Mouse (Mus musculus) forebrain, embryonic 14.5 days (tissue): Measurements from ENCODE around the gene Pkdcc. TPM values are rescaled to one million over a fixed set of nuclear protein-coding genes. Genes with fewer than 3 reads are reported as not detected.
A peak's percentile ranks its signal among the peaks of the same experiment; 100 is the strongest.

Experiments used
- ATAC-seq: fragments of 200-750 bp; cut with Nextera tagmentation; 2 replicates; pipeline ENCODE4 v1.8.0; 2017; ENCODE audit warnings: mild to moderate bottlenecking, moderate library complexity
- DNase-seq: peaks from one replicate; pipeline ENCODE4 v3.0.0-alpha.2; 2015; ENCODE audit warnings: low spot score
- H3K27ac ChIP-seq: fragments of 300-500 bp; sonication (generic); 2 replicates; pipeline ENCODE4 v1.5.1; 2014; ENCODE audit warnings: low read depth, mild to moderate bottlenecking, control low read depth, low read length, moderate library complexity
- H3K27me3 ChIP-seq: fragments of 300-500 bp; sonication (generic); replicated peaks from 2 replicates; pipeline ENCODE4 v1.6.1; 2014; ENCODE audit warnings: low read length, control low read depth, mixed read lengths; ENCODE audit not compliant: control insufficient read depth, insufficient read depth
- H3K36me3 ChIP-seq: fragments of 300-500 bp; sonication (generic); 2 replicates; pipeline ENCODE4 v1.6.1; 2014; ENCODE audit warnings: low read length, control low read depth; ENCODE audit not compliant: control insufficient read depth, insufficient read depth
- H3K4me1 ChIP-seq: fragments of 300-500 bp; sonication (generic); 2 replicates; pipeline ENCODE4 v1.6.1; 2014; ENCODE audit warnings: antibody characterized with exemption, low read length, control low read depth; ENCODE audit not compliant: control insufficient read depth, insufficient read depth
- H3K4me2 ChIP-seq: fragments of 300-500 bp; sonication (generic); 2 replicates; pipeline ENCODE4 v1.6.1; 2014; ENCODE audit warnings: mild to moderate bottlenecking, control low read depth, low read length
- H3K4me3 ChIP-seq: fragments of 300-500 bp; sonication (generic); 2 replicates; pipeline ENCODE4 v1.5.1; 2014; ENCODE audit warnings: low read depth, low read length, control low read depth
- H3K9ac ChIP-seq: fragments of 300-500 bp; sonication (generic); 2 replicates; pipeline ENCODE4 v1.6.1; 2014; ENCODE audit warnings: mild to moderate bottlenecking, low read length, control low read depth, moderate library complexity
- H3K9me3 ChIP-seq: fragments of 300-500 bp; sonication (generic); replicated peaks from 2 replicates; pipeline ENCODE4 v1.6.1; 2016; ENCODE audit warnings: low read length, control low read depth, mixed read lengths; ENCODE audit not compliant: control insufficient read depth
- WGBS: fragments of 180-500 bp; shearing (Covaris S2); extraction: QIAGEN DNeasy Blood & Tissue Kit; methylation state at CpG from one replicate; pipeline ENCODE4 v1.1.7; 2014; 5-methylcytosine and 5-hydroxymethylcytosine counted together
- polyA plus RNA-seq: library from polyadenylated mRNA; unstranded; fragments of >200 nt; fragmentation: Nextera tagmentation; extraction: Ambion mirVana; gene quantifications from 2 replicates; pipeline ENCODE4 v1.2.1, GENCODE M21; 2014

Pkdcc gene
- polyA plus RNA-seq, 1 experiment from 2014 or later, result 9.0 TPM

DNA sequence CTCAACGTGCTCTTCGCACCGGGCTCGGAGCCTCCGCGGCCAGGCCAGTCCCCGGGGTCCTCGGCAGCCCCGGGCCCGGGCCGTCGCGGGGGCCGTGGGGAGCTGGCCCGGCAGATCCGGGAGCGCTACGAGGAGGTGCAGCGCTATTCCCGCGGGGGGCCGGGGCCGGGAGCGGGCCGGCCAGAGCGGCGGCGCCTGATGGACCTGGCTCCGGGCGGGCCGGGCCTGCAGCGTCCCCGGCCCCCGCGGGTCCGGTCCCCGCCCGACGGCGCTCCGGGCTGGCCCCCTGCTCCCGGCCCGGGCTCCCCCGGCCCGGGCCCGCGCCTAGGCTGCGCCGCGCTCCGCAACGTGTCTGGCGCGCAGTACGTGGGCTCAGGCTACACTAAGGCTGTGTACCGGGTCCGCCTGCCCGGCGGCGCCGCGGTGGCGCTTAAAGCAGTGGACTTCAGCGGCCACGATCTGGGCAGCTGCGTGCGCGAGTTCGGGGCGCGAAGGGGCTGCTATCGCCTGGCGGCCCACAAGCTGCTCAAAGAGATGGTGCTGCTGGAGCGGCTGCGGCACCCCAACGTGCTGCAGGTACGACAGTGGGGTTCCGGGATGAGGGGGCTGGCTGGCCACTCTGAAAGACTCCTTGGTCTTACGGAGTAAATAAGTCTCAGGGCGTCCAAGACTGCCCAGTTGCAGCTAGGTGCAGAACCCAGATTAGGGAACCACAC is 595 bp downstream of the Pkdcc start:
- DNase-seq, result peak; percentile 52

GRCm38 (mm10) chr17:83216251-83216919 is 1.3 kb downstream of the Pkdcc start:
- no peaks in the 10 kb centered on the region for H3K27me3 ChIP-seq
- H3K9ac ChIP-seq, result peak overlapping the region; percentile 91
- no peak for ATAC-seq
- no peak for DNase-seq
- H3K4me1 ChIP-seq, result peaks cover 37% of the 10 kb centered on the region
- peak overlapping the region; percentile 77 for H3K4me3 ChIP-seq
- H3K36me3 ChIP-seq, result peaks cover 6% of the 10 kb centered on the region; the same call in 1 of the 2 replicates
- H3K4me2 ChIP-seq, result peak overlapping the region; percentile 94
- WGBS, result 15% methylated on average over 7 of the region's 7 CpGs
- H3K9me3 ChIP-seq, result no peaks in the 10 kb centered on the region
- no peak overlapping the region for H3K27ac ChIP-seq

More for the DNA sequence above, 595 bp downstream of the Pkdcc start:
- no peaks in the 10 kb centered on the region for H3K27me3 ChIP-seq
- peak overlapping the region; percentile 85 for H3K27ac ChIP-seq
- peak overlapping the region; percentile 94 for H3K4me2 ChIP-seq
- peak overlapping the region; percentile 91 for H3K9ac ChIP-seq
- peaks cover 37% of the 10 kb centered on the region for H3K4me1 ChIP-seq
- H3K9me3 ChIP-seq, result no peaks in the 10 kb centered on the region
- H3K36me3 ChIP-seq, result no peaks in the 10 kb centered on the region
- peak overlapping the region; percentile 77 for H3K4me3 ChIP-seq
- ATAC-seq, result peak; percentile 33
- under 1% methylated on average over 45 of the region's 80 CpGs for WGBS

DNA sequence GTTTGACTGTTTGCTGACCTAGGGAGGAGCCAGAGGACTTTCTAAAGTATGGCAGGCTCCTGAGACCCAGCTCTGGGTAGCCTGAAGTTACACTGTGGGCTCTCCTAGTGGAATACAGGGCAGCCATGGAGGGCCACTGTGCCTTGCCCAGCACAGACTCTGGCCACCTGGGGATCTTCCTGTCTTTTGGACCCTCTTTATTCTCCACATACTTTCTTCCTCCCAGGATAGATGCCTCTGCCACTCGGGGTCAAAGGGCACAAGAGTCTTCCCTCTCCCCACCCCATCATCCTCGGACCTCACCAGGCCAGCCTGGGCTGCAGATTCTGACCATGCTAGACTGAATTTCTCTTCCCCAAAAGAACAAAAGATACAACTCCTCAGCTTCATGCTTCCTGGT is 3.1 kb downstream of the Pkdcc start:
- no peaks in the 10 kb centered on the region for H3K27me3 ChIP-seq
- ATAC-seq, result no peak

DNA sequence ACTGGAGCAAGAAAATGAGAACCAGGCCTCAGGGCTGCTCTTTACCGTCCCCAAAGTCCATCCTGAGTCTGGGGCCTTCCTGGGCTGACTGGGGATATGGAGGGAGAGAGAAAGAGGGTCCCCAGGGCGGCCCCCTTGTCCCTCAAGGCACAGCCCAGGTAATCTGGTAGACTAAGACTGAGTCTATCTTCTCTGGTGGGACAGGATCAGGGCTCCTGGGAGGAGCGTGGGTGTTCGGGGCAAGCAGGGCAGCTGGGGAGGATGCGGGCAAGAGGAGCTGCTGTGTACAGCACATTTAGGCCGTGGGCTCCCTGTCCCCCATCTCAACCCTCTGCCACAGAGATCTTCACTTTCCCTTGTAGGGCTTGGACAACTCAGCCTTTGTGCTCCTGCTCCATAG is 3.6 kb downstream of the Pkdcc start:
- Histone ChIP-seq H3K36me3 (peaks cover 24% of the 10 kb centered on the region; the same call in 1 of the 2 replicates), H3K4me2 (peak overlapping the region; percentile 94), H3K9me3 (no peaks in the 10 kb centered on the region), H3K27me3 (no peaks in the 10 kb centered on the region), H3K9ac (peak overlapping the region; percentile 91), H3K4me1 (peaks cover 31% of the 10 kb centered on the region), H3K27ac (no peak overlapping the region), H3K4me3 (no peak overlapping the region)
- DNase-seq, result no peak
- 46% methylated on average over 6 of the region's 6 CpGs for WGBS
- no peak for ATAC-seq

More for the DNA sequence above, 3.1 kb downstream of the Pkdcc start:
- Histone ChIP-seq H3K9ac (peak overlapping the region; percentile 91), H3K9me3 (no peaks in the 10 kb centered on the region), H3K4me2 (peak overlapping the region; percentile 94), H3K36me3 (peaks cover 19% of the 10 kb centered on the region; the same call in 1 of the 2 replicates), H3K27ac (no peak overlapping the region), H3K4me3 (peak overlapping the region; percentile 77), H3K4me1 (peaks cover 36% of the 10 kb centered on the region)
- no peak for DNase-seq
- WGBS, result 6% methylated on average over 2 of the region's 2 CpGs

GRCm38 (mm10) chr17:83219351-83220287 is 4.5 kb downstream of the Pkdcc start:
- Histone ChIP-seq H3K4me1 (peaks cover 28% of the 10 kb centered on the region), H3K9me3 (no peaks in the 10 kb centered on the region), H3K9ac (peak overlapping the region; percentile 91; the same call in 1 of the 2 replicates), H3K27ac (no peak overlapping the region), H3K36me3 (peaks cover 32% of the 10 kb centered on the region), H3K27me3 (no peaks in the 10 kb centered on the region), H3K4me2 (peak overlapping the region; percentile 94; the same call in 1 of the 2 replicates), H3K4me3 (no peak overlapping the region)
- no peak for DNase-seq
- no peak for ATAC-seq
- WGBS, result 68% methylated on average over 14 of the region's 14 CpGs

DNA sequence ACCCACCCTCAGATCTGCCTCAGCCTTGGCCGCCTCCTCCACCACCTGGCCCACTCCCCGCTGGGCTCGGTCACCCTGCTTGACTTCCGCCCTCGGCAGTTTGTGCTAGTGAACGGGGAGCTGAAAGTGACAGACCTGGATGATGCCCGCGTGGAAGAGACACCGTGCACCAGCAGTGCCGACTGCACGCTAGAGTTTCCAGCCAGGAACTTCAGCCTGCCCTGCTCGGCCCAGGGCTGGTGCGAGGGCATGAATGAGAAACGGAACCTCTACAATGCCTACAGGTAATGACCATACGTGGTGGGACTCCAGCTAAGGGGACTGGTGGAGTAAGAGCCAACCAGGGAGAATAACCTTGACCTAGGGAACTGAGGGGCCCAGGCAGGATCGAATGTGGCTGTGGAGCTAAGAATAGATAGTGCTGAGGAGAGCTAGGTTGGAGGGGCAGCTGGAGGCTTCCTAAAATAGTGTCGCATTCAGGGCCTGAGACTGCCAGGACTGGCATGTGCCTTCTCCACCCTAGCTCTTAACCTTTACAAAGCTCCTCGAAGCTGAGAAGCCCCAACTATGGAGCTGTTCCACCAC is 6.0 kb downstream of the Pkdcc start:
- Histone ChIP-seq H3K9me3 (no peaks in the 10 kb centered on the region), H3K36me3 (peaks cover 44% of the 10 kb centered on the region), H3K4me2 (no peak overlapping the region), H3K27me3 (no peaks in the 10 kb centered on the region), H3K9ac (no peak overlapping the region), H3K27ac (no peak overlapping the region), H3K4me1 (peaks cover 27% of the 10 kb centered on the region), H3K4me3 (no peak overlapping the region)
- DNase-seq (no peak), ATAC-seq (no peak)
- 91% methylated on average over 18 of the region's 18 CpGs for WGBS

DNA sequence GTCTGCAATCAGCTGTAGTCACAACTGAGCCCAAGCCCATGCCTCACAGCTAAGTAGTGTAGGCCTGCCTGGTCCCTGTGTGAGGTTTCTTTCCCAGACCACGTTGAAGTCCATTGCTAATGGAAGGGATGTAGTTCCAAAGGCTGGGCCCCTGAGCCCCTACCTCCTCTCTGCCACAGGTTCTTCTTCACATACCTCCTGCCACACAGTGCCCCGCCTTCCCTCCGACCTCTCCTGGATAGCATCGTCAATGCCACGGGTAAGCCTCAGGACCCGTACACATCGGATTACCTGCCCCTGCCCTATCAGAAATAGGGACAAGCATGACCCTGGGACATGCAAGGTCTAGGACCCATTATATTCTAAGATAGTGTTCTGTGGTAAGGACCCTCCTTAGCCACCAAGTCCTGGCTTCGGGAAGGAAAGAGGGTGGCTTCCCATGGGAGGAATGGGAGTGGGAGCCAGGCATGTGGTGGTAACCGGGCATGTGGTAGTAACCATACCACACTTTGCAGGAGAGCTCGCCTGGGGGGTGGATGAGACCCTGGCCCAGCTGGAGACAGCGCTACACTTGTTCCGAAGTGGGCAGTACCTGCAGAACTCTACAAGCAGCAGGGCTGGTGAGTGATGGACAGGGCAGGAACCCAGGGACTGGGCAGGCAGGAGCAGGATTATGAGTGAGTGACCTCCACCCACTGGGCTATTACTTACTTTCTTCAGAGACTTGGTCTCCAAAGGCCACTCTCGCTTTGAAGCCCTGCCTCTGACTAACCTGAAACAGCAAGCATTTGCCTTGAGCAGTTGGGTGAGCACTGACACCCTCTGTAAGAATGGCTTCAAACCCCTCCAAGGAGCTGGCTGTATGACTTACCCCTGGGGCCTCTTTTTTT is 6.8 kb downstream of the Pkdcc start:
- ATAC-seq (no peak), DNase-seq (no peak)
- H3K27ac ChIP-seq, result no peak overlapping the region
- H3K4me3 ChIP-seq, result no peak overlapping the region
- no peaks in the 10 kb centered on the region for H3K27me3 ChIP-seq
- H3K36me3 ChIP-seq, result peaks cover 45% of the 10 kb centered on the region
- H3K4me1 ChIP-seq, result peaks cover 19% of the 10 kb centered on the region
- H3K9ac ChIP-seq, result no peak overlapping the region
- no peak overlapping the region for H3K4me2 ChIP-seq
- WGBS, result 86% methylated on average over 13 of the region's 13 CpGs
- H3K9me3 ChIP-seq, result no peaks in the 10 kb centered on the region
